ENCODE assay signal across 8 mouse cellular contexts in genomic region chr4:32481366-32482055, GRCm38 (mm10).
DNase-seq lines count a peak whose midpoint lies in the region; ATAC-seq and TF ChIP-seq lines count a peak whose summit lies in the region.

No protein-coding gene starts in this region.

- peak overlapping the region; percentile 27 for H3K27ac ChIP-seq in midbrain, postnatal 0 days (ENCODE audit: low read depth, low read length)

- H3K9me3 ChIP-seq in midbrain, postnatal 0 days (ENCODE audit: low read length), result no peaks in the 10 kb centered on the region

- no peak for TF ChIP-seq CTCF in midbrain, postnatal 0 days (IDR thresholded peaks at IDR 0.05)

- peaks cover 22% of the 10 kb centered on the region for H3K4me1 ChIP-seq in midbrain, postnatal 0 days (ENCODE audit: insufficient read depth, low read length)

- intact Hi-C loops in heart, postnatal 10 days (cut with DNase I), result no loop called here

- WGBS in midbrain, postnatal 0 days, result 8% methylated on average over 18 of the region's 18 CpGs

- no peaks in the 10 kb centered on the region for H3K36me3 ChIP-seq in midbrain, postnatal 0 days (ENCODE audit: insufficient read depth, low read length)

- peak; percentile 57 for ATAC-seq in midbrain, postnatal 0 days (ENCODE audit: low FRiP score)

- no peaks in the 10 kb centered on the region for H3K27me3 ChIP-seq in midbrain, postnatal 0 days (ENCODE audit: insufficient read depth, low read length)

- no peak overlapping the region for H3K9ac ChIP-seq in midbrain, postnatal 0 days (replicated peaks; ENCODE audit: low read length, poor library complexity, severe bottlenecking)

- H3K4me3 ChIP-seq in midbrain, postnatal 0 days (ENCODE audit: low read depth, low read length), result no peak overlapping the region

- peak; percentile 13 for DNase-seq in ovary, postnatal 36 days (ENCODE audit: low spot score)
- DNase-seq in ovary, adult 18-20 months (ENCODE audit: low spot score), result no peak
- DNase-seq in embryo, embryonic 11 days, result peak; percentile 42
- DNase-seq in heart, postnatal 10 days, result peak; percentile 21 to 34
- peak; percentile 43 for DNase-seq in midbrain, postnatal 0 days (ENCODE audit: low spot score)
- no peak for DNase-seq in layer of hippocampus, adult 11-12 months (ENCODE audit: low spot score)
- no peak for DNase-seq in right cerebral cortex, adult 2 months (ENCODE audit: low spot score in 2 of 2)
- no peak for DNase-seq in right cerebral cortex, postnatal 14 days

- peak overlapping the region; percentile 33 for H3K4me2 ChIP-seq in midbrain, postnatal 0 days (ENCODE audit: low read depth, low read length, poor library complexity, severe bottlenecking)

Comparison
In these comparisons a context has a peak if more than half of its experiments do, and no peak if none do; other contexts are left out.
1. DNase-seq: peak in ovary, postnatal 36 days (single experiment), embryo, embryonic 11 days (single experiment), heart, postnatal 10 days (2 of 2) and midbrain, postnatal 0 days (single experiment); none in ovary, adult 18-20 months (single experiment), layer of hippocampus, adult 11-12 months (single experiment), right cerebral cortex, adult 2 months (0 of 2) and right cerebral cortex, postnatal 14 days (single experiment).